21 mouse cellular contexts compared by ENCODE assay signal in genomic region chr9:47242051-47242450, GRCm38 (mm10).
DNase-seq lines count a peak whose midpoint lies in the region; ATAC-seq and TF ChIP-seq lines count a peak whose summit lies in the region.
"Had no signal": no experiment of that assay in that cellular context is flagged by ENCODE, and none has a peak within 500 bp of the region (broad histone marks: within the 10 kb centered on the region; RNA-seq: fewer than 3 reads in every experiment).

No protein-coding gene starts in this region.

- H3K4me2 ChIP-seq in lung, embryonic 14.5 days, result no peak overlapping the region
- H3K4me2 ChIP-seq in heart, embryonic 11.5 days, result no peak overlapping the region
- H3K4me2 ChIP-seq: embryonic facial prominence, embryonic 13.5 days; embryonic facial prominence, embryonic 15.5 days; forebrain, embryonic 12.5 days had no signal

- no peaks in the 10 kb centered on the region for H3K4me1 ChIP-seq in lung, embryonic 14.5 days (ENCODE audit: insufficient read depth)
- no peaks in the 10 kb centered on the region for H3K4me1 ChIP-seq in heart, embryonic 11.5 days (ENCODE audit: control insufficient read depth, insufficient read depth, low read length)
- H3K4me1 ChIP-seq: embryonic facial prominence, embryonic 13.5 days; embryonic facial prominence, embryonic 15.5 days; forebrain, embryonic 12.5 days had no signal

- DNase-seq in cerebellum, postnatal 14 days, result peak; percentile 33 to 44
- no peak for DNase-seq in cerebellum, postnatal 4 days (ENCODE audit: low spot score in 2 of 2)
- peak; percentile 21 for DNase-seq in lung, embryonic 14.5 days
- DNase-seq in lung, postnatal 4 days, result no peak
- DNase-seq in retina, postnatal 1 day, result peak; percentile 33
- DNase-seq: adrenal gland, adult 2 months; adrenal gland, postnatal 10 days; adrenal gland, postnatal 25 days; cerebellum, adult 11 months; cerebellum, adult 18-20 months; cerebellum, adult 8-10 months; cerebellum, adult 9-11 months; embryo, embryonic 11 days had no signal

- H3K9me3 ChIP-seq in lung, embryonic 14.5 days (ENCODE audit: low read depth, low read length), result no peaks in the 10 kb centered on the region
- H3K9me3 ChIP-seq in heart, embryonic 11.5 days (replicated peaks; ENCODE audit: control insufficient read depth, low read length), result no peaks in the 10 kb centered on the region
- H3K9me3 ChIP-seq: embryonic facial prominence, embryonic 13.5 days; embryonic facial prominence, embryonic 15.5 days; forebrain, embryonic 12.5 days had no signal

- WGBS in lung, embryonic 14.5 days, result 44% methylated on average over 6 of the region's 6 CpGs
- WGBS in heart, embryonic 11.5 days (ENCODE audit: insufficient replicate concordance), result 78% methylated on average over 6 of the region's 6 CpGs

- no peak overlapping the region for H3K27ac ChIP-seq in lung, embryonic 14.5 days (ENCODE audit: low read depth)
- H3K27ac ChIP-seq in heart, embryonic 11.5 days (ENCODE audit: low read depth, low read length), result no peak overlapping the region
- H3K27ac ChIP-seq: embryonic facial prominence, embryonic 13.5 days; embryonic facial prominence, embryonic 15.5 days; forebrain, embryonic 10.5 days; forebrain, embryonic 12.5 days had no signal

- H3K9ac ChIP-seq in lung, embryonic 14.5 days, result no peak overlapping the region
- H3K9ac ChIP-seq in heart, embryonic 11.5 days (ENCODE audit: low read depth, low read length), result no peak overlapping the region
- H3K9ac ChIP-seq: embryonic facial prominence, embryonic 13.5 days; embryonic facial prominence, embryonic 15.5 days; forebrain, embryonic 12.5 days had no signal

- ATAC-seq in lung, embryonic 14.5 days (ENCODE audit: insufficient read depth), result no peak
- no peak for ATAC-seq in heart, embryonic 11.5 days (replicated peaks; ENCODE audit: insufficient number of reproducible peaks, low FRiP score, low TSS enrichment)
- ATAC-seq: forebrain, embryonic 14.5 days; forebrain, embryonic 16.5 days had no signal

- H3K27me3 ChIP-seq in lung, embryonic 14.5 days (ENCODE audit: insufficient read depth, low read length), result no peaks in the 10 kb centered on the region
- no peaks in the 10 kb centered on the region for H3K27me3 ChIP-seq in heart, embryonic 11.5 days (ENCODE audit: control insufficient read depth, insufficient read depth, low read length)
- H3K27me3 ChIP-seq: embryonic facial prominence, embryonic 13.5 days; embryonic facial prominence, embryonic 15.5 days; forebrain, embryonic 12.5 days had no signal

- no peak for TF ChIP-seq CTCF in lung, embryonic 14.5 days (IDR thresholded peaks at IDR 0.05; ENCODE audit: low read depth)

- H3K36me3 ChIP-seq in lung, embryonic 14.5 days (ENCODE audit: insufficient read depth), result no peaks in the 10 kb centered on the region
- H3K36me3 ChIP-seq in heart, embryonic 11.5 days (ENCODE audit: control insufficient read depth, insufficient read depth, low read length), result no peaks in the 10 kb centered on the region
- H3K36me3 ChIP-seq: embryonic facial prominence, embryonic 13.5 days; embryonic facial prominence, embryonic 15.5 days; forebrain, embryonic 10.5 days; forebrain, embryonic 12.5 days had no signal

- H3K4me3 ChIP-seq in lung, embryonic 14.5 days (ENCODE audit: low read depth, low read length), result no peak overlapping the region
- H3K4me3 ChIP-seq in heart, embryonic 11.5 days (ENCODE audit: low read depth, low read length), result no peak overlapping the region
- H3K4me3 ChIP-seq: embryonic facial prominence, embryonic 13.5 days; embryonic facial prominence, embryonic 15.5 days; erythroblast, embryonic 14.5 days; forebrain, embryonic 10.5 days; forebrain, embryonic 12.5 days had no signal

Comparison
In these comparisons a context has a peak if more than half of its experiments do, and no peak if none do; other contexts are left out.
1. DNase-seq: peak in cerebellum, postnatal 14 days (2 of 2), lung, embryonic 14.5 days (single experiment) and retina, postnatal 1 day (single experiment); none in cerebellum, postnatal 4 days (0 of 2) and lung, postnatal 4 days (0 of 2).